Mouse (Mus musculus): ENCODE measurements at regions not wholly inside any gene's neighbourhood (a gene's known extent, or its start where the extent isn't known, plus 50 kb on each side); places are given as distances from the start of the nearest gene placed in this dataset.

GRCm38 (mm10) chr17:54685143-54686040 is 386.6 kb upstream of the Slc5a7 start:
- in situ Hi-C loops (cut with MboI; ENCODE audit: low sequenced_read_pairs in 2 of 2, unreplicated experiment in 2 of 2) = no loop called here
- no peak for DNase-seq (ENCODE audit: low read depth, low spot score)
- Histone ChIP-seq H3K27ac (ENCODE audit: insufficient read depth, low read depth, low read length, poor library complexity, severe bottlenecking) (no peak overlapping the region), H3K9me3 (ENCODE audit: control insufficient read depth, insufficient read depth, low read depth, low read length) (no peaks in the 10 kb centered on the region), H3K9ac (ENCODE audit: insufficient read depth, low read depth, low read length, poor library complexity, severe bottlenecking) (no peak overlapping the region), H3K4me3 (ENCODE audit: insufficient read depth in 1 of 2, low read depth in 1 of 2, low read length in 2 of 2, poor library complexity in 1 of 2, severe bottlenecking in 1 of 2) (no peak overlapping the region), H3K36me3 (ENCODE audit: control insufficient read depth, insufficient read depth, low read length, poor library complexity, severe bottlenecking) (no peaks in the 10 kb centered on the region), H3K4me1 (ENCODE audit: control insufficient read depth in 2 of 2, insufficient read depth in 2 of 2, low read length in 2 of 2, poor library complexity in 1 of 2) (no peaks in the 10 kb centered on the region)
- TF ChIP-seq CHD2 (IDR thresholded peaks at IDR 0.05; ENCODE audit: low read depth, low read length) = no peak
- TF ChIP-seq ZC3H11A (IDR thresholded peaks at IDR 0.05; ENCODE audit: borderline replicate concordance, low read depth, low read length) = no peak
- TF ChIP-seq MAFK (IDR thresholded peaks at IDR 0.05; ENCODE audit: insufficient read depth, low read depth, low read length) = no peak
- TF ChIP-seq ZNF384 (IDR thresholded peaks at IDR 0.05; ENCODE audit: low read depth, low read length) = no peak
- no peak for TF ChIP-seq HCFC1 (IDR thresholded peaks at IDR 0.05; ENCODE audit: borderline replicate concordance, insufficient read depth, low read length)

- no peak for TF ChIP-seq HCFC1 (IDR thresholded peaks at IDR 0.05; ENCODE audit: borderline replicate concordance, insufficient read depth, low read length)
- TF ChIP-seq ZNF384 (IDR thresholded peaks at IDR 0.05; ENCODE audit: low read depth, low read length) = no peak
- no peak for TF ChIP-seq MAFK (IDR thresholded peaks at IDR 0.05; ENCODE audit: insufficient read depth, low read depth, low read length)
- no peak for TF ChIP-seq CHD2 (IDR thresholded peaks at IDR 0.05; ENCODE audit: low read depth, low read length)
- no peak for TF ChIP-seq ZC3H11A (IDR thresholded peaks at IDR 0.05; ENCODE audit: borderline replicate concordance, low read depth, low read length)
- no peaks in the 10 kb centered on the region for H3K36me3 ChIP-seq (ENCODE audit: control insufficient read depth, insufficient read depth, low read length, poor library complexity, severe bottlenecking)
Measured at GRCm38 (mm10) chr17:54678111-54678510, 379.3 kb upstream of the Slc5a7 start.

GRCm38 (mm10) chr17:54669499-54669898 is 370.7 kb upstream of the Slc5a7 start:
- H3K36me3 ChIP-seq (ENCODE audit: control insufficient read depth, insufficient read depth, low read length, poor library complexity, severe bottlenecking) = no peaks in the 10 kb centered on the region
- H3K4me1 ChIP-seq (ENCODE audit: control insufficient read depth in 2 of 2, insufficient read depth in 2 of 2, low read length in 2 of 2, poor library complexity in 1 of 2) = no peaks in the 10 kb centered on the region
- TF ChIP-seq CHD2 (IDR thresholded peaks at IDR 0.05; ENCODE audit: low read depth, low read length) (no peak), MAFK (IDR thresholded peaks at IDR 0.05; ENCODE audit: insufficient read depth, low read depth, low read length) (no peak), ZNF384 (IDR thresholded peaks at IDR 0.05; ENCODE audit: low read depth, low read length) (no peak), HCFC1 (IDR thresholded peaks at IDR 0.05; ENCODE audit: borderline replicate concordance, insufficient read depth, low read length) (no peak), ZC3H11A (IDR thresholded peaks at IDR 0.05; ENCODE audit: borderline replicate concordance, low read depth, low read length) (no peak)
- DNase-seq (ENCODE audit: low read depth, low spot score) = no peak
- no peaks in the 10 kb centered on the region for H3K9me3 ChIP-seq (ENCODE audit: control insufficient read depth, insufficient read depth, low read depth, low read length)
- H3K4me3 ChIP-seq (ENCODE audit: insufficient read depth in 1 of 2, low read depth in 1 of 2, low read length in 2 of 2, poor library complexity in 1 of 2, severe bottlenecking in 1 of 2) = no peak overlapping the region
- no peak overlapping the region for H3K9ac ChIP-seq (ENCODE audit: insufficient read depth, low read depth, low read length, poor library complexity, severe bottlenecking)
- in situ Hi-C loops (cut with MboI; ENCODE audit: low sequenced_read_pairs in 2 of 2, unreplicated experiment in 2 of 2) = no loop called here
- H3K27ac ChIP-seq (ENCODE audit: insufficient read depth, low read depth, low read length, poor library complexity, severe bottlenecking) = no peak overlapping the region

More at GRCm38 (mm10) chr17:54678111-54678510, 379.3 kb upstream of the Slc5a7 start:
- in situ Hi-C loops (cut with MboI; ENCODE audit: low sequenced_read_pairs in 2 of 2, unreplicated experiment in 2 of 2) = no loop called here
- H3K9ac ChIP-seq (ENCODE audit: insufficient read depth, low read depth, low read length, poor library complexity, severe bottlenecking) = no peak overlapping the region
- no peaks in the 10 kb centered on the region for H3K4me1 ChIP-seq (ENCODE audit: control insufficient read depth in 2 of 2, insufficient read depth in 2 of 2, low read length in 2 of 2, poor library complexity in 1 of 2)
- DNase-seq (ENCODE audit: low read depth, low spot score) = no peak
- no peak overlapping the region for H3K4me3 ChIP-seq (ENCODE audit: insufficient read depth in 1 of 2, low read depth in 1 of 2, low read length in 2 of 2, poor library complexity in 1 of 2, severe bottlenecking in 1 of 2)
- no peak overlapping the region for H3K27ac ChIP-seq (ENCODE audit: insufficient read depth, low read depth, low read length, poor library complexity, severe bottlenecking)
- H3K9me3 ChIP-seq (ENCODE audit: control insufficient read depth, insufficient read depth, low read depth, low read length) = no peaks in the 10 kb centered on the region

GRCm38 (mm10) chr17:54662558-54663245 is 363.9 kb upstream of the Slc5a7 start:
- H3K9me3 ChIP-seq (ENCODE audit: control insufficient read depth, insufficient read depth, low read depth, low read length) = no peaks in the 10 kb centered on the region
- no peak for TF ChIP-seq ZNF384 (IDR thresholded peaks at IDR 0.05; ENCODE audit: low read depth, low read length)
- TF ChIP-seq CHD2 (IDR thresholded peaks at IDR 0.05; ENCODE audit: low read depth, low read length) = no peak
- no peak for TF ChIP-seq MAFK (IDR thresholded peaks at IDR 0.05; ENCODE audit: insufficient read depth, low read depth, low read length)
- TF ChIP-seq ZC3H11A (IDR thresholded peaks at IDR 0.05; ENCODE audit: borderline replicate concordance, low read depth, low read length) = 0 out of 2 replicates have a peak, but pooled peaks have one; percentile 20
- no peak for TF ChIP-seq HCFC1 (IDR thresholded peaks at IDR 0.05; ENCODE audit: borderline replicate concordance, insufficient read depth, low read length)
- no peaks in the 10 kb centered on the region for H3K4me1 ChIP-seq (ENCODE audit: control insufficient read depth in 2 of 2, insufficient read depth in 2 of 2, low read length in 2 of 2, poor library complexity in 1 of 2)
- peak; percentile 29 for DNase-seq (ENCODE audit: low read depth, low spot score)
- in situ Hi-C loops (cut with MboI; ENCODE audit: low sequenced_read_pairs in 2 of 2, unreplicated experiment in 2 of 2) = no loop called here
- H3K36me3 ChIP-seq (ENCODE audit: control insufficient read depth, insufficient read depth, low read length, poor library complexity, severe bottlenecking) = no peaks in the 10 kb centered on the region
- no peak overlapping the region for H3K4me3 ChIP-seq (ENCODE audit: insufficient read depth in 1 of 2, low read depth in 1 of 2, low read length in 2 of 2, poor library complexity in 1 of 2, severe bottlenecking in 1 of 2)
- H3K9ac ChIP-seq (ENCODE audit: insufficient read depth, low read depth, low read length, poor library complexity, severe bottlenecking) = no peak overlapping the region
- H3K27ac ChIP-seq (ENCODE audit: insufficient read depth, low read depth, low read length, poor library complexity, severe bottlenecking) = no peak overlapping the region
